ENCODE assay signal across 11 mouse cellular contexts in genomic region chr1:118589721-118590120, GRCm38 (mm10). TPM values are rescaled to one million over a fixed set of nuclear protein-coding genes. Genes with fewer than 3 reads are reported as not detected.
A peak's percentile ranks its signal among the peaks of the same experiment; 100 is the strongest.
DNase-seq lines count a peak whose midpoint lies in the region; ATAC-seq and TF ChIP-seq lines count a peak whose summit lies in the region.
"Had no signal": no experiment of that assay in that cellular context is flagged by ENCODE, and none has a peak within 500 bp of the region (broad histone marks: within the 10 kb centered on the region; RNA-seq: fewer than 3 reads in every experiment).

No protein-coding gene starts in this region.

- no peak for TF ChIP-seq CTCF in lung, postnatal 0 days (IDR thresholded peaks at IDR 0.05)

- no peaks in the 10 kb centered on the region for H3K27me3 ChIP-seq in hindbrain, embryonic 11.5 days (ENCODE audit: control insufficient read depth, insufficient read depth, low read length)
- H3K27me3 ChIP-seq in hindbrain, embryonic 12.5 days, result no peaks in the 10 kb centered on the region
- H3K27me3 ChIP-seq in lung, postnatal 0 days (replicated peaks; ENCODE audit: insufficient read depth, low read length), result no peaks in the 10 kb centered on the region

- H3K4me3 ChIP-seq in hindbrain, embryonic 11.5 days (ENCODE audit: low read depth, low read length), result no peak overlapping the region
- no peak overlapping the region for H3K4me3 ChIP-seq in hindbrain, embryonic 12.5 days
- H3K4me3 ChIP-seq in lung, postnatal 0 days (ENCODE audit: low read depth, low read length), result no peak overlapping the region

- no peak overlapping the region for H3K27ac ChIP-seq in hindbrain, embryonic 11.5 days (ENCODE audit: low read depth, low read length)
- no peak overlapping the region for H3K27ac ChIP-seq in hindbrain, embryonic 12.5 days
- peak overlapping the region; percentile 38; the same call in 1 of the 2 replicates for H3K27ac ChIP-seq in lung, postnatal 0 days (ENCODE audit: low read length)
- H3K27ac ChIP-seq: liver, embryonic 14.5 days had no signal

- H3K4me1 ChIP-seq in hindbrain, embryonic 11.5 days (replicated peaks; ENCODE audit: control insufficient read depth, insufficient read depth, low read length), result no peaks in the 10 kb centered on the region
- no peaks in the 10 kb centered on the region for H3K4me1 ChIP-seq in hindbrain, embryonic 12.5 days
- no peaks in the 10 kb centered on the region for H3K4me1 ChIP-seq in lung, postnatal 0 days (ENCODE audit: insufficient read depth, low read depth, low read length)

- peak; percentile 61 for ATAC-seq in hindbrain, embryonic 11.5 days (ENCODE audit: low FRiP score)
- ATAC-seq in hindbrain, embryonic 12.5 days (ENCODE audit: low FRiP score), result no peak
- ATAC-seq in lung, postnatal 0 days, result peak; percentile 96

- no peak overlapping the region for H3K4me2 ChIP-seq in hindbrain, embryonic 11.5 days (replicated peaks; ENCODE audit: low read depth, low read length)
- H3K4me2 ChIP-seq in hindbrain, embryonic 12.5 days (replicated peaks), result no peak overlapping the region
- H3K4me2 ChIP-seq in lung, postnatal 0 days (replicated peaks; ENCODE audit: low read depth, low read length), result no peak overlapping the region

- H3K9ac ChIP-seq in hindbrain, embryonic 11.5 days (ENCODE audit: low read depth, low read length), result no peak overlapping the region
- H3K9ac ChIP-seq in hindbrain, embryonic 12.5 days, result no peak overlapping the region
- no peak overlapping the region for H3K9ac ChIP-seq in lung, postnatal 0 days (replicated peaks; ENCODE audit: low read depth)
- H3K9ac ChIP-seq: liver, embryonic 14.5 days had no signal

- TF ChIP-seq EP300 in lung, postnatal 0 days (IDR thresholded peaks at IDR 0.05), result peak; percentile 60; the same call in 1 of the 2 replicates

- no peak for DNase-seq in hindbrain, embryonic 11.5 days (ENCODE audit: low spot score)
- DNase-seq in adipocyte (ENCODE audit: low spot score), result peak; percentile 5
- peak; percentile 46 for DNase-seq in fat pad, adult 2 months (ENCODE audit: extremely low read depth, low read depth, low spot score)
- peak; percentile 90 for DNase-seq in lung, postnatal 0 days (ENCODE audit: low spot score)
- DNase-seq in Muller cell, postnatal 12 days (ENCODE audit: inconsistent ontology term), result no peak
- no peak for DNase-seq in left cerebral cortex, adult 18-20 months (ENCODE audit: low spot score in 2 of 2)
- DNase-seq: cerebellum, postnatal 25 days; gastrocnemius, postnatal 14 days; kidney, postnatal 25 days had no signal

- 89% methylated on average over 5 of the region's 5 CpGs for WGBS in hindbrain, embryonic 11.5 days
- 86% methylated on average over 5 of the region's 5 CpGs for WGBS in hindbrain, embryonic 12.5 days
- WGBS in lung, postnatal 0 days, result 43% methylated on average over 5 of the region's 5 CpGs

- no peaks in the 10 kb centered on the region for H3K9me3 ChIP-seq in hindbrain, embryonic 11.5 days (ENCODE audit: control insufficient read depth, low read length)
- H3K9me3 ChIP-seq in hindbrain, embryonic 12.5 days (replicated peaks), result no peaks in the 10 kb centered on the region
- H3K9me3 ChIP-seq in lung, postnatal 0 days (ENCODE audit: low read length), result no peaks in the 10 kb centered on the region

- H3K36me3 ChIP-seq in hindbrain, embryonic 11.5 days (ENCODE audit: control insufficient read depth, insufficient read depth, low read length), result peaks cover 5% of the 10 kb centered on the region; the same call in 1 of the 2 replicates
- H3K36me3 ChIP-seq in hindbrain, embryonic 12.5 days, result peaks cover 54% of the 10 kb centered on the region
- peaks cover 16% of the 10 kb centered on the region; the same call in 1 of the 2 replicates for H3K36me3 ChIP-seq in lung, postnatal 0 days (ENCODE audit: insufficient read depth, low read length)

RNA-seq across cellular contexts. Expression of gene Tfcp2l1, which starts 38.0 kb away (rescaled TPM):
- polyA plus RNA-seq in hindbrain, embryonic 11.5 days (2014; fragmentation: Nextera tagmentation; extraction: Ambion mirVana), result 0.15 TPM in 2 replicates
- 0.09 and 0.26 TPM in 2 replicates for polyA plus RNA-seq in hindbrain, embryonic 12.5 days (2016; fragmentation: Nextera tagmentation; extraction: Ambion mirVana)
- polyA plus RNA-seq in lung, postnatal 0 days (2015; fragmentation: Nextera tagmentation; extraction: Ambion mirVana), result 12.1 and 14.5 TPM in 2 replicates
- 1 to 10 TPM; 2.7 to 2.9 TPM for total RNA-seq in left cerebral cortex, adult 18-20 months (2021)

Comparison
In these comparisons a context has a peak if more than half of its experiments do, and no peak if none do; other contexts are left out.
1. DNase-seq: peak in adipocyte (single experiment), fat pad, adult 2 months (single experiment) and lung, postnatal 0 days (single experiment); none in hindbrain, embryonic 11.5 days (single experiment), Muller cell, postnatal 12 days (single experiment) and left cerebral cortex, adult 18-20 months (0 of 2).
2. RNA of gene Tfcp2l1, which starts 38.0 kb away (polyA plus RNA-seq): 12.1 to 14.5 TPM in lung, postnatal 0 days; 0.15 TPM in hindbrain, embryonic 11.5 days and 0.09 to 0.26 TPM in hindbrain, embryonic 12.5 days; every median in the first group is over 10 times any median in the second.